Mouse (Mus musculus): ENCODE measurements around the gene Ush1g. TPM values are rescaled to one million over a fixed set of nuclear protein-coding genes. Genes with fewer than 3 reads are reported as not detected.
A peak's percentile ranks its signal among the peaks of the same experiment; 100 is the strongest.

Ush1g gene
- polyA plus RNA-seq, 1 experiment from 2014 or later: not detected

- Histone ChIP-seq H3K4me3 (peak overlapping the region; percentile 67), H3K4me1 (peaks cover 22% of the 10 kb centered on the region), H3K9me3 (replicated peaks) (peaks cover 5% of the 10 kb centered on the region; the same call in 1 of the 2 replicates), H3K36me3 (no peaks in the 10 kb centered on the region), H3K27me3 (ENCODE audit: low read depth, poor library complexity, severe bottlenecking) (peaks cover 45% of the 10 kb centered on the region), H3K27ac (replicated peaks) (peak overlapping the region; percentile 82)
- DNase-seq (ENCODE audit: low spot score): no peak
- WGBS: 57% methylated on average over 21 of the region's 21 CpGs
These were observed 25.2 kb downstream of the Ush1g start for GRCm38 (mm10) chr11:115296471-115297210.

DNA sequence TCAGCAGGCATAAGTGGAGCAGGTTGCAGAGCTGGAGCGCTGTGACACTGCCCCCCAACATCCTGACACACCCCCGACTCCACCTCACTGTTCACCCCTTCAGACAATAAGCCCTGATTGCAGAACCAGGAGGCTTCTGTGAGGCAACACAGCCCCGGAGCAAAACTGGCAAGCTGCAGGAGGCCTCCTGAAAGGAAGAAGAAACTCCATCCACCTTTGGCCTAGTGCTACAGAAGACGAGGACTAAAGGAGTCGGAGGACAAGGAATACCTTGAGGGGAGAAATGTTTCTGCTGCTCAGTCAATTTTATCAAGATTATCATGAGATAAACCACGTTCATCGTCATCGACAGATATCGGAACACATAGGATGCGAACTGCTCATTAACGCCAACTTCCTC is 25.9 kb downstream of the Ush1g start:
- H3K4me1 ChIP-seq: peaks cover 23% of the 10 kb centered on the region
- no peak overlapping the region for H3K27ac ChIP-seq (replicated peaks)
- H3K27me3 ChIP-seq (ENCODE audit: low read depth, poor library complexity, severe bottlenecking): peaks cover 45% of the 10 kb centered on the region
- 89% methylated on average over 11 of the region's 11 CpGs for WGBS
- H3K4me3 ChIP-seq: no peak overlapping the region
- peaks cover 4% of the 10 kb centered on the region; the same call in 1 of the 2 replicates for H3K9me3 ChIP-seq (replicated peaks)
- no peak for DNase-seq (ENCODE audit: low spot score)
- H3K36me3 ChIP-seq: no peaks in the 10 kb centered on the region

- H3K4me3 ChIP-seq: no peak overlapping the region
- H3K4me1 ChIP-seq: peaks cover 20% of the 10 kb centered on the region
- WGBS: 69% methylated on average over 14 of the region's 14 CpGs
- H3K27ac ChIP-seq (replicated peaks): no peak overlapping the region
- H3K27me3 ChIP-seq (ENCODE audit: low read depth, poor library complexity, severe bottlenecking): peaks cover 23% of the 10 kb centered on the region
- DNase-seq (ENCODE audit: low spot score): no peak
- no peaks in the 10 kb centered on the region for H3K36me3 ChIP-seq
- H3K9me3 ChIP-seq (replicated peaks): no peaks in the 10 kb centered on the region
These were observed 29.0 kb downstream of the Ush1g start for GRCm38 (mm10) chr11:115292631-115293375.

DNA sequence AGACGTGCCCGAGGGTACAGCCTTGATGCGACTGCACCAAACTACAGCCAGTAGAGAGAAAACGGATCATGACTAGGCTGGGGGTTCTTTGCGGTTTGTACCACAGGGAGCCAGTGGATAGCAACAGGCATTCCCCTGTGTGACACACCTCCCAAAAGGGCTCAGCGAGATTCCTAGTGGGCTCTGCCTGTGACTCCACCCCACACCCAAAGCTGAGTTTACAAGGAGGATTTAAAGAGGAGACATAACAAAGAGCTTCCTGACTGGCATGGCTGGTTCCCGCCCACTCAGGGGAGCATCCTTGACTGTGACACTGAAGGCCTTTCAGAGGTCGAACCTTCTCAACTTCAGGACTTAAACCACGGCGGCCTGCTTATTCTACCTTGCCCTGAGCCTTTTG is 30.3 kb downstream of the Ush1g start:
- no peak for DNase-seq (ENCODE audit: low spot score)
- Histone ChIP-seq H3K27ac (replicated peaks) (no peak overlapping the region), H3K36me3 (no peaks in the 10 kb centered on the region), H3K4me3 (no peak overlapping the region), H3K4me1 (peaks cover 8% of the 10 kb centered on the region), H3K27me3 (ENCODE audit: low read depth, poor library complexity, severe bottlenecking) (peaks cover 10% of the 10 kb centered on the region), H3K9me3 (replicated peaks) (no peaks in the 10 kb centered on the region)
- 74% methylated on average over 10 of the region's 10 CpGs for WGBS

GRCm38 (mm10) chr11:115290919-115291318 is 30.9 kb downstream of the Ush1g start:
- Histone ChIP-seq H3K4me3 (no peak overlapping the region), H3K27me3 (ENCODE audit: low read depth, poor library complexity, severe bottlenecking) (peaks cover 4% of the 10 kb centered on the region), H3K9me3 (replicated peaks) (no peaks in the 10 kb centered on the region), H3K36me3 (no peaks in the 10 kb centered on the region), H3K27ac (replicated peaks) (no peak overlapping the region), H3K4me1 (peaks cover 8% of the 10 kb centered on the region)
- DNase-seq (ENCODE audit: low spot score): no peak
- 92% methylated on average over 6 of the region's 6 CpGs for WGBS

- 93% methylated on average over 1 of the region's 1 CpGs for WGBS
- no peak overlapping the region for H3K27ac ChIP-seq (replicated peaks)
- no peaks in the 10 kb centered on the region for H3K36me3 ChIP-seq
- DNase-seq (ENCODE audit: low spot score): no peak
- no peaks in the 10 kb centered on the region for H3K27me3 ChIP-seq (ENCODE audit: low read depth, poor library complexity, severe bottlenecking)
- no peak overlapping the region for H3K4me3 ChIP-seq
- H3K4me1 ChIP-seq: peaks cover 8% of the 10 kb centered on the region
- H3K9me3 ChIP-seq (replicated peaks): no peaks in the 10 kb centered on the region
These were observed 31.5 kb downstream of the Ush1g start for GRCm38 (mm10) chr11:115290314-115290713.

DNA sequence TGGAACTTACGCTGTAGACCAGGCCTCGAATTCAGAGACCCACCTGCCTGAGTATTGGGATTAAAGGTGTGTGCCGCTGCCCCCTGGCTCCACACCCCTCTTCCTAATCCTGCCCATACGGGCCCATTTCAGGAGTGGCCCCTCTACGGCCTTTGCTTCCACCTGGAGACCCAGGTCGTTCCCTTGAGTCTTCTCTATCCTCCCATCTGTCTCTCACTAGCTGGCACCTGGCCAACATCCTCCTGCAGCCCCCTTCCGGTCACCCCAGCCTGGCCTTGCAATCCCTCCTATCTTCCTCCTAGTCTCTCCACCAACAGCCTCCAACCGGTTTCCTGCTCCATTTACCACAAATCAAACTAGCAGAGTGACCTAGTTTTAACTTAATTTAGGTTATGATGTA is 32.0 kb downstream of the Ush1g start:
- Histone ChIP-seq H3K4me1 (peaks cover 8% of the 10 kb centered on the region), H3K36me3 (no peaks in the 10 kb centered on the region), H3K9me3 (replicated peaks) (no peaks in the 10 kb centered on the region), H3K4me3 (no peak overlapping the region), H3K27me3 (ENCODE audit: low read depth, poor library complexity, severe bottlenecking) (no peaks in the 10 kb centered on the region), H3K27ac (replicated peaks) (no peak overlapping the region)
- 86% methylated on average over 8 of the region's 8 CpGs for WGBS
- no peak for DNase-seq (ENCODE audit: low spot score)

GRCm38 (mm10) chr11:115288305-115288704 is 33.5 kb downstream of the Ush1g start:
- Histone ChIP-seq H3K36me3 (no peaks in the 10 kb centered on the region), H3K27me3 (ENCODE audit: low read depth, poor library complexity, severe bottlenecking) (no peaks in the 10 kb centered on the region), H3K4me1 (peaks cover 8% of the 10 kb centered on the region), H3K9me3 (replicated peaks) (no peaks in the 10 kb centered on the region), H3K4me3 (no peak overlapping the region), H3K27ac (replicated peaks) (no peak overlapping the region)
- DNase-seq (ENCODE audit: low spot score): no peak
- WGBS: 82% methylated on average over 2 of the region's 2 CpGs

- 89% methylated on average over 5 of the region's 5 CpGs for WGBS
- H3K36me3 ChIP-seq: no peaks in the 10 kb centered on the region
- no peaks in the 10 kb centered on the region for H3K9me3 ChIP-seq (replicated peaks)
- peaks cover 9% of the 10 kb centered on the region for H3K4me1 ChIP-seq
- no peaks in the 10 kb centered on the region for H3K27me3 ChIP-seq (ENCODE audit: low read depth, poor library complexity, severe bottlenecking)
- no peak overlapping the region for H3K27ac ChIP-seq (replicated peaks)
- no peak overlapping the region for H3K4me3 ChIP-seq
- no peak for DNase-seq (ENCODE audit: low spot score)
These were observed 34.5 kb downstream of the Ush1g start for GRCm38 (mm10) chr11:115287386-115287785.

DNA sequence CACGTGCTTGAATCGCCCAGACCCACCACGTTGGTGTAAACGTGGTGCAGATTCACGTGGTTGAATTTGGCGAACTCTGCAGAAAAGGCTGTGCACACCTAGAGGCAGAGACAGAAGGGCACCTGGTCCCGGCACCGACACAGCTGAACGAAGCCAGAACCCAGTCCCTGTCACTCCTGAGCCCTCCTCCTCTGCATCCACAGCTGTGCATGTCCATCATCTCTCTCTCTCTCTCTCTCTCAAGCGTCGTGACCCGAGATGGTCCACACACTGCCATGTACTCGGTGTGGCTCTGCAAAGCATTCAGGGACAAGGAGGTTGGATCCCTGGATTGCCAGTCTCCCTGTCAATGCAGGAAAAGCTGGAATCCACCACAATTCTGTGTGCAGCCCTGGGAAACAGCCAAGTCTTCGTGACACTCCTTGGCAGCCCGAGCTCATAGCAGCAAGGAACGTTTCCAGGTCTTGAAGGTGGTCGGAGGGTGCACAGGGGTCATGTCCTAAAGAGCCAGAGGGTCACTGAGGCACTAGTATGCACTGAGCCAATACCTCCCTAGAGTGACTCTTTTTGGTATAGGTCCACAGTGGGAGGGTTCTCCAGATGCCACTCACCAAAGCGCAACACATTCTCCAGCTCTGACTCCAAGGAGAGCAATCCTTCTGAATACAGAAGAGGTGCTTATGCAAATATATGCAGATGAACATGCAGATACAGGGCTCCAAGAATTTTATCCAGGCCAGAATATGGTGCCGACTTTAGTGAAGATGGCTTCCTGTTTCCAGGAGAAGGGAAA is 35.4 kb downstream of the Ush1g start:
- Histone ChIP-seq H3K27me3 (ENCODE audit: low read depth, poor library complexity, severe bottlenecking) (no peaks in the 10 kb centered on the region), H3K27ac (replicated peaks) (no peak overlapping the region), H3K36me3 (no peaks in the 10 kb centered on the region), H3K4me3 (no peak overlapping the region), H3K4me1 (0 out of 2 replicates have a peak, but pooled peaks cover 3% of the 10 kb centered on the region), H3K9me3 (replicated peaks) (no peaks in the 10 kb centered on the region)
- no peak for DNase-seq (ENCODE audit: low spot score)
- WGBS: 81% methylated on average over 19 of the region's 19 CpGs

- Histone ChIP-seq H3K27me3 (ENCODE audit: low read depth, poor library complexity, severe bottlenecking) (no peaks in the 10 kb centered on the region), H3K27ac (replicated peaks) (no peak overlapping the region), H3K4me3 (no peak overlapping the region), H3K4me1 (0 out of 2 replicates have a peak, but pooled peaks cover 3% of the 10 kb centered on the region), H3K36me3 (no peaks in the 10 kb centered on the region), H3K9me3 (replicated peaks) (no peaks in the 10 kb centered on the region)
- 71% methylated on average over 4 of the region's 4 CpGs for WGBS
- no peak for DNase-seq (ENCODE audit: low spot score)
These were observed 36.6 kb downstream of the Ush1g start for GRCm38 (mm10) chr11:115285282-115285681.

DNA sequence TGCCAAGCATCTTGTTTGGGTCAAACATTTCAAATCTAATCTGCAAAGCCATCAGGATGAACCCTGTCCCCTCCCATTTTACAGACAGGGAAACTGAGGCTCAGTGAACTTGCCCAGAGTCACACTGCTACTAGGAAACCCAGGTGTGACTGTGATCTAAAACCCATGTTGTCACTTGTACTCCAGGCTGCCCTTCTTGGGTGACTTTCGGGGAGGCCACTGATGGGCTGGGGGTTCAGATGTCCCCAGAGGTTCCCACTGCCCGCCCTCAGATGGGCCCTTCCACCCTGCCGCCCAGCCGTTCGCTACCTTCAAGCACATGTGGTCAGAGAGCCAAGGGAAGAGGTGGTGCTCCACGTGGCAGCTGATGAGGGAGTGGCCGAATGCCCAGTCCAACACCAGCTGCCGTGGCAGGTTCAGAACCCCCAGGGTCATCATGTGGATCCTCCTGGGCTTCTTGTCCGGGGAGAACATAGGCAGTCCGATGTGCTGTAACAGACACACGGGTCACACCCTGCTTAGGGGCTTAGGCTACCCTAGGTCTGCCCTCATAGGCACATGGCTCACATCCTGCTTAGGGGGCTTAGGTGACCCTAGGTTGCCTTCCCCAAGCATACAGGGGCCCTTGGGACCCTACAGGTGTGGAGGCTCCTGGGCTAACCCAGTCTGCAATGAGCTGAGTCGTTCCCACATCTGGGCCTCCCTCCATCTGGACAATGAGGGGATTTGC is 37.8 kb downstream of the Ush1g start:
- Histone ChIP-seq H3K27ac (replicated peaks) (no peak overlapping the region), H3K36me3 (no peaks in the 10 kb centered on the region), H3K9me3 (replicated peaks) (no peaks in the 10 kb centered on the region)

More for the DNA sequence above, 37.8 kb downstream of the Ush1g start:
- 0 out of 2 replicates have a peak, but pooled peaks cover 3% of the 10 kb centered on the region for H3K4me1 ChIP-seq
- 92% methylated on average over 12 of the region's 12 CpGs for WGBS
- no peaks in the 10 kb centered on the region for H3K27me3 ChIP-seq (ENCODE audit: low read depth, poor library complexity, severe bottlenecking)
- DNase-seq (ENCODE audit: low spot score): no peak
- no peak overlapping the region for H3K4me3 ChIP-seq
